Mouse (Mus musculus) frontal cortex, postnatal 25 days (tissue): ENCODE measurements around the gene Ttll5.

Experiments used
- DNase-seq, 2 experiments: peaks; one replicate each; pipeline ENCODE4 v3.0.0; 2022; ENCODE audit warnings: low spot score in 2 of 2

Gene Ttll5

GRCm38 (mm10) chr12:85926897-85927296, 102.4 kb downstream of the Ttll5 start:
- DNase-seq, result no peak

- no peak for DNase-seq
Measured at GRCm38 (mm10) chr12:85928513-85928912, 104.1 kb downstream of the Ttll5 start.

- no peak for DNase-seq
Measured at GRCm38 (mm10) chr12:85929711-85930110, 105.3 kb downstream of the Ttll5 start.

- DNase-seq, result no peak
Measured at GRCm38 (mm10) chr12:85930713-85931112, 106.3 kb downstream of the Ttll5 start.

GRCm38 (mm10) chr12:85933241-85933640, 108.8 kb downstream of the Ttll5 start:
- DNase-seq, result no peak

- DNase-seq, result no peak
Measured at GRCm38 (mm10) chr12:85937384-85937783, 112.9 kb downstream of the Ttll5 start.

GRCm38 (mm10) chr12:85943456-85943855, 119.0 kb downstream of the Ttll5 start:
- no peak for DNase-seq

GRCm38 (mm10) chr12:85944419-85944818, 120.0 kb downstream of the Ttll5 start:
- no peak for DNase-seq

GRCm38 (mm10) chr12:85947161-85947560, 122.7 kb downstream of the Ttll5 start:
- DNase-seq, result no peak

- no peak for DNase-seq
Measured at GRCm38 (mm10) chr12:85949667-85950066, 125.2 kb downstream of the Ttll5 start.

GRCm38 (mm10) chr12:85950371-85950770, 125.9 kb downstream of the Ttll5 start:
- no peak for DNase-seq

- no peak for DNase-seq
Measured at GRCm38 (mm10) chr12:85951036-85951435, 126.6 kb downstream of the Ttll5 start.

- no peak for DNase-seq
Measured at GRCm38 (mm10) chr12:85951822-85952221, 127.4 kb downstream of the Ttll5 start.

GRCm38 (mm10) chr12:85952349-85952748, 127.9 kb downstream of the Ttll5 start:
- DNase-seq, result no peak

GRCm38 (mm10) chr12:85954167-85954566, 129.7 kb downstream of the Ttll5 start:
- no peak for DNase-seq

GRCm38 (mm10) chr12:85955062-85955461, 130.6 kb downstream of the Ttll5 start:
- no peak for DNase-seq

- DNase-seq, result no peak
Measured at GRCm38 (mm10) chr12:85955690-85956089, 131.2 kb downstream of the Ttll5 start.

- peak in 1 of 2 experiments; percentile 56 for DNase-seq
Measured at GRCm38 (mm10) chr12:85956251-85956650, 131.8 kb downstream of the Ttll5 start.

GRCm38 (mm10) chr12:85958460-85958859, 134.0 kb downstream of the Ttll5 start:
- no peak for DNase-seq

GRCm38 (mm10) chr12:85959822-85960501, 135.5 kb downstream of the Ttll5 start:
- no peak for DNase-seq

- DNase-seq, result no peak
Measured at GRCm38 (mm10) chr12:85960699-85961098, 136.2 kb downstream of the Ttll5 start.

GRCm38 (mm10) chr12:85963160-85963559, 138.7 kb downstream of the Ttll5 start:
- no peak for DNase-seq

GRCm38 (mm10) chr12:85963699-85964098, 139.2 kb downstream of the Ttll5 start:
- DNase-seq, result no peak

GRCm38 (mm10) chr12:85964436-85964835, 140.0 kb downstream of the Ttll5 start:
- DNase-seq, result no peak
